Mouse (Mus musculus) heart, postnatal 0 days (tissue): ENCODE data around the gene Olfr167. TPM values are rescaled to one million over a fixed set of nuclear protein-coding genes. Genes with fewer than 3 reads are reported as not detected.
"Not testable (repeated sequence)": the region's sequence is repeated elsewhere in the genome, so short reads cannot be mapped to it uniquely, and the experiment has no call there.

ENCODE experiments used
- ATAC-seq: fragments of 200-750 bp; cut with Nextera tagmentation; 2 replicates; pipeline ENCODE4 v1.8.0; 2017; ENCODE audit warnings: low read depth, moderate number of reproducible peaks, moderate library complexity; ENCODE audit not compliant: insufficient read depth
- DNase-seq: peaks from one replicate; pipeline ENCODE4 v3.0.0-alpha.2; 2016; ENCODE audit warnings: low spot score
- H3K27ac ChIP-seq: fragments of 300-500 bp; sonication (generic); 2 replicates; pipeline ENCODE4 v1.5.1; 2014; ENCODE audit warnings: low read depth, mild to moderate bottlenecking
- H3K27me3 ChIP-seq: fragments of 300-500 bp; sonication (generic); 2 replicates; pipeline ENCODE4 v1.6.1; 2014; ENCODE audit warnings: low read length, mixed read lengths; ENCODE audit not compliant: control insufficient read depth, insufficient read depth
- H3K36me3 ChIP-seq: fragments of 300-500 bp; sonication (generic); replicated peaks from 2 replicates; pipeline ENCODE4 v1.6.1; 2014; ENCODE audit warnings: low read length, mixed read lengths; ENCODE audit not compliant: control insufficient read depth, insufficient read depth
- H3K4me1 ChIP-seq: fragments of 300-500 bp; sonication (generic); 2 replicates; pipeline ENCODE4 v1.6.1; 2014; ENCODE audit warnings: antibody characterized with exemption; ENCODE audit not compliant: control insufficient read depth, insufficient read depth
- H3K4me2 ChIP-seq: fragments of 300-500 bp; sonication (generic); 2 replicates; pipeline ENCODE4 v1.6.1; 2014; ENCODE audit warnings: low read depth, mild to moderate bottlenecking, low read length, moderate library complexity
- H3K4me3 ChIP-seq: fragments of 300-500 bp; sonication (generic); 2 replicates; pipeline ENCODE4 v1.5.1; 2014; ENCODE audit warnings: low read depth, low read length
- H3K9ac ChIP-seq: fragments of 300-500 bp; sonication (generic); replicated peaks from 2 replicates; pipeline ENCODE4 v1.6.1; 2014; ENCODE audit warnings: low read depth, low read length, mixed read lengths
- H3K9me3 ChIP-seq: fragments of 300-500 bp; sonication (generic); replicated peaks from 2 replicates; pipeline ENCODE4 v1.6.1; 2016; ENCODE audit warnings: low read length; ENCODE audit not compliant: control insufficient read depth
- CTCF ChIP-seq: IDR thresholded peaks from 2 replicates; pipeline ENCODE4 v1.5.1; 2016; ENCODE audit warnings: antibody characterized with exemption, control low read depth, low read depth
- EP300 ChIP-seq: IDR thresholded peaks from 2 replicates; pipeline ENCODE4 v1.6.1; 2016; ENCODE audit warnings: antibody characterized with exemption, low read depth
- WGBS: fragments of 180-500 bp; shearing (Covaris S2); extraction: QIAGEN DNeasy Blood & Tissue Kit; methylation state at CpG from one replicate; pipeline ENCODE4 v1.1.7; 2014; 5-methylcytosine and 5-hydroxymethylcytosine counted together
- polyA plus RNA-seq: library from polyadenylated mRNA; unstranded; fragments of >200 nt; fragmentation: Nextera tagmentation; extraction: Ambion mirVana; gene quantifications from 2 replicates; pipeline ENCODE4 v1.2.1, GENCODE M21; 2015
- total RNA-seq: library from RNA; depleted of rRNA; stranded (reverse); fragments of >200 nt; gene quantifications from 2 replicates; pipeline ENCODE4 v1.2.3, GENCODE M21; 2014; ENCODE audit warnings: low replicate concordance; rRNA removed

Gene Olfr167
- total RNA-seq (not detected in 2 replicates), polyA plus RNA-seq (not detected in 2 replicates)

GRCm38 (mm10) chr16:19522166-19522565 lies at the start of gene Olfr167:
Olfr167 (minus strand) TSS chr16:19522266.
- 52% methylated on average over 2 of the region's 2 CpGs for WGBS
- no peaks in the 10 kb centered on the region for H3K4me1 ChIP-seq
- H3K27me3 ChIP-seq: no peaks in the 10 kb centered on the region
- H3K9me3 ChIP-seq: no peaks in the 10 kb centered on the region
- no peak for DNase-seq
- no peak within 1 kb of the TSS for H3K27ac ChIP-seq
- no peaks in the 10 kb centered on the region for H3K36me3 ChIP-seq
- ATAC-seq: no peak
- no peak within 1 kb of the TSS for H3K4me3 ChIP-seq
- no peak within 1 kb of the TSS for H3K9ac ChIP-seq
- no peak for TF ChIP-seq EP300
- no peak for TF ChIP-seq CTCF
- no peak within 1 kb of the TSS for H3K4me2 ChIP-seq

- H3K9me3 ChIP-seq, H3K4me3 ChIP-seq, H3K27me3 ChIP-seq, H3K36me3 ChIP-seq, H3K9ac ChIP-seq, DNase-seq, H3K27ac ChIP-seq, H3K4me1 ChIP-seq, ATAC-seq, H3K4me2 ChIP-seq: not testable (repeated sequence)
- 76% methylated on average over 2 of the region's 2 CpGs for WGBS
Measured at GRCm38 (mm10) chr16:19571709-19572108, 49.6 kb upstream of the Olfr167 start, which contains the start of gene Olfr169. Olfr169 (minus strand) TSS chr16:19571809.

GRCm38 (mm10) chr16:19553429-19553828 lies 31.4 kb upstream of the Olfr167 start:
- not testable (repeated sequence) for H3K27ac ChIP-seq, H3K27me3 ChIP-seq, H3K4me1 ChIP-seq, H3K9me3 ChIP-seq, DNase-seq, H3K4me3 ChIP-seq, ATAC-seq, H3K4me2 ChIP-seq, H3K36me3 ChIP-seq, H3K9ac ChIP-seq
- 81% methylated on average over 7 of the region's 7 CpGs for WGBS

- not testable (repeated sequence) for H3K9me3 ChIP-seq
Measured at GRCm38 (mm10) chr16:19552246-19552645, 30.2 kb upstream of the Olfr167 start.

GRCm38 (mm10) chr16:19535455-19535854 lies 13.4 kb upstream of the Olfr167 start, which contains the start of gene Olfr168:
Olfr168 (minus strand) TSS chr16:19535555.
- Histone ChIP-seq H3K36me3 (no peaks in the 10 kb centered on the region), H3K4me1 (no peaks in the 10 kb centered on the region), H3K4me2 (no peak within 1 kb of the TSS), H3K27me3 (no peaks in the 10 kb centered on the region), H3K27ac (no peak within 1 kb of the TSS), H3K4me3 (no peak within 1 kb of the TSS), H3K9ac (no peak within 1 kb of the TSS), H3K9me3 (no peaks in the 10 kb centered on the region)
- DNase-seq (no peak), ATAC-seq (no peak)
- no peak for TF ChIP-seq EP300
- TF ChIP-seq CTCF: no peak

More at GRCm38 (mm10) chr16:19552246-19552645, 30.2 kb upstream of the Olfr167 start:
- H3K4me3 ChIP-seq, ATAC-seq, H3K27ac ChIP-seq, H3K4me2 ChIP-seq, DNase-seq, H3K9ac ChIP-seq, H3K4me1 ChIP-seq, H3K27me3 ChIP-seq, H3K36me3 ChIP-seq: not testable (repeated sequence)
- WGBS: 73% methylated on average over 3 of the region's 3 CpGs

- DNase-seq (no peak), ATAC-seq (no peak)
- H3K36me3 ChIP-seq: no peaks in the 10 kb centered on the region
- TF ChIP-seq CTCF: no peak
- TF ChIP-seq EP300: no peak
- H3K27ac ChIP-seq: no peak within 1 kb of the TSS
- H3K9me3 ChIP-seq: no peaks in the 10 kb centered on the region
- no peaks in the 10 kb centered on the region for H3K4me1 ChIP-seq
- H3K4me2 ChIP-seq: no peak within 1 kb of the TSS
- H3K9ac ChIP-seq: no peak within 1 kb of the TSS
- no peaks in the 10 kb centered on the region for H3K27me3 ChIP-seq
- H3K4me3 ChIP-seq: no peak within 1 kb of the TSS
Measured at GRCm38 (mm10) chr16:19483394-19483793, 38.7 kb downstream of the Olfr167 start, which contains the start of gene Olfr166. Olfr166 (plus strand) TSS chr16:19483694.
